Mouse (Mus musculus) spleen, postnatal 14 days (tissue): ENCODE measurements around the gene Lhx8.

Source experiments
- DNase-seq, 2 experiments: peaks; one replicate each; pipeline ENCODE4 v3.0.0; 2021 to 2022; ENCODE audit warnings: low spot score in 2 of 2

The Lhx8 gene

DNA sequence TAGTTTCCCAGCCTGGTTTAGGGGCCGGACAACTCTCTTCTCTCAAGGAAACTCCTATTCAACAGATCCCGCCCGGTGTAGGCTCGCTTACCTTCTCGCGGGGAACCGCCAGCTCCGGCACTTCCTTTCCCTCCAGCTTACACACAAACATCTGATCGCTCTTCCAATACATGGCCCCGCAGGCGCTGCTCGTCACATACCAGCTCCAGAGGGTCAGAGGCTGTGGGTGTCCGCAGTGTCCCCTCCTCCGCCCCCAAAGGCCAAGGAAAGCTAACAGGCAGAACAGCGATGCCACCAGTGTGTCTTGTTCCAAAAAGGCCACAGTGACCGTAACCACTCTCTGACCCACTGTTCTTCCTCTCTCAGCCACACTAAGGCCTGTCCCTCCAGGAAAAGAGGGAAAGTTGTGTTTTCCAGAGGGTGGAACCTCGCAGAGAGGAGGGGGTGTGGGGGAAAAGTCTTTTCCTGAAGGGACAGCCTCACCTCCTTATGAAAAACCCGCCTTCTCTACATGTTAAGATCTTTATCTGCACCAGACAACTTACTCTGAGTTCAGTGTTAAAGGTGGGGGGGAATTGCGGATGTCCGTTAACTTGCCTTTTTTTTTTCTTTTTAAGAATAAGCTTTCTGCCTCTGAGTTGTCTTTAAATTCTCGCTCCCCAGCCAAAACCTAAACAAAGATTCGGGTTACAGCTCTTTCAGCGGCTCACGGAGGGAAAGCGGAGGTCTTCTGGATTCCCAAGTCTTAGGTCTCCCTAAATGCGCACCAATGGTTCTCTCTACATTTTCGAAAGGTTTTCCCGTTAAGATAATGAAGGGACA lies at the start of gene Lhx8:
TSS of gene Lhx8 (minus strand) at position 479 of the 822 bp plus-strand sequence.
- DNase-seq = no peak

DNA sequence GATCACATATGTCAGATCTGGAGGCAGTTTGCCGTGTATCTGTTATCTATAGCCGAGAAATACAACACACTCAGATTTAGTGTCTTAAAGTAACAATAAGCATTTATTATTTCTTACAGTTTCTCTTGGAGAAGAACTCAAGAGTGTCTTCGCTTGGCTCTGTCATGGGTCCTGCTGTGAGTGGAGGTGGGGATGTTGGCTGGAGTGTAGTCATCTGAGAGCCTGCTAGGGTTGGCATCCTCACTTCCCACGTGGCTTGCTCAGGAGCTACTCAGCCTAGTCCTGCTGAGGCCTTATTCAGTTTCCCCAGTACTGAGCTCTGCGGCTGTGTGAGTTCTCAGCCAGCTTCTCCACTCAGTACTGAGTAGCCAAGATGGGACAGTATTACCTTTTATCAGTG lies 43.1 kb upstream of the Lhx8 start:
- DNase-seq = no peak

DNA sequence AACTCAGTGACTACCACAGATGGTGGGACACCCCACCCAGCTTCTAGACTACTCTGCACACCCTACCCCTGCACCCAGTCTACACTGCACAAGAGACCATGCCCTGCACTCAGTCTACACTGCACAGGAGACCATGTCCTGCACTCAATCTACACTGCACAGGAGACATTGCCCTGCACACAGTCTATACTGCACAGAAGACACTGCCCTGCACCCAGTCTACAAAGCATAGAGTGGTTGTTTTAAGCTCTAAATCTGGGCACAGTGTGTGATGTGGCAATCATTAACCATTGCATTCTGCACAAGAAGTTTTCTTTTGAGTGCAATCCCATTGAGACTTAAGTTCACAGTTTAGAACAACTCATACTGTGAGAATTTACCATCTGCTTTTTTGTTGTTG lies 42.2 kb upstream of the Lhx8 start:
- no peak for DNase-seq

DNA sequence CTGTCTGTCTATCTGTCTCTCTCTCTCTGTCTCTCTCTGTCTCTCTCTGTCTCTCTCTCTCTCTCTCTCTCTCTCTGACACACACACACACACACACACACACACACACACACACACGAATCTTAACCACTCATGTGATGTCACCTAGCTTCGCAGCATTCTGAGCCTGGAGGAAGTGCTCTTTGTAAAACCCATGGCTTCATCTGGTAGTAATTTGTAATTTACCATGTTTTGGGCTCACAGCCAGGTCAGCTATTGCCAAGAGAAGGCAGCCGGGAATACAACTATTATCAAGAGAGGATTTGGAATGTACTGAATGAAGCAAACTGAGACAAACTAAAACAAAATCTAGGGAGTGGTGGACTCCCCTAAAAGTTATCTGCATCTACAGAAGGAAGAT lies 36.9 kb upstream of the Lhx8 start:
- no peak for DNase-seq

DNA sequence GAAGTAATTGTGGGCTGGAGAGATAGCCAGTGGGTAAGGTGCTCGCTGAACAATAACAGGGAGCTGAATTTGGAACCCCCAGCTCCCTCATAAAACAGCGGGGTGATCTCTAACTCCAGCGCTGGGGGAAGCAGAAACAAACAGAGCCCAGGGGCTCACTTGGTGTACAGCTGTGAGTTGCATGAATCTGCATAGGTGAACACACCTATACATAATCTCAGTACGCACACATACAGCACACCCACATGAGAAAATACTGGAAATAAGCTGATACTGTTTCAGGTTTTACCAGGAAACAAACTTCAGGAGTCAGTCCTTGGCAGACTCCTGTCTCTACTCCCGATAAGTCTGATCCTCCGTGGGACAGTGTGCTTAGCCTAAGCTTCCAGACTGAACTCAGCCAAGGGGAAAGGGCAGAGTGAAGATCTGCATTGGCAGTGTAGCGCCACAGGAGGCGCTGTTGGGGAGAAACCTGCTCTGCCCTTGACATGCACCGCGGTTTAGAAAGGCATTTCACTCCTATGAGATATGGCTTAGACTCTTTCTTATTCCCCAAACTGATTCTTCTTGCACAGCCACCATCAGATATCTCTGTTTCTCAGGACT lies 34.2 kb upstream of the Lhx8 start:
- DNase-seq = no peak

DNA sequence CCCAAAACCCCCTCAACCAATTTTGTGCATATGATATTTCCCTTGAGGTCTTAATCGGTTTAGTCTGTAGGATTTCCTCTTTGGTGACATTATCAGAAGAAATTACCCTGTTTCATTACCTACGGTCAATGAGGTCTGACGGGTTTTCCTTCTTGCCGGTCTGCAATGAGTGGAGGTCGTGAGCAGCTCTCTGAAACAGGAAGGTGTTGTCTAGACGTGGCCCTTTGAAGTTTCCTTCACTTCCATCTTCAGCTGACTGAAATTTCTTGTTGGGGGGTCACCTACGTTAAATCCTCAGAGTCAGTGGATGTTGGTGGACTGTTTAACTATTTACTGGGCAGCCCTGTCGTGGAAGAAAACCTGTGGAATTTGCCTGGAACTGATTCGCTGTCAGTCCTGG lies 33.0 kb upstream of the Lhx8 start:
- DNase-seq = no peak

DNA sequence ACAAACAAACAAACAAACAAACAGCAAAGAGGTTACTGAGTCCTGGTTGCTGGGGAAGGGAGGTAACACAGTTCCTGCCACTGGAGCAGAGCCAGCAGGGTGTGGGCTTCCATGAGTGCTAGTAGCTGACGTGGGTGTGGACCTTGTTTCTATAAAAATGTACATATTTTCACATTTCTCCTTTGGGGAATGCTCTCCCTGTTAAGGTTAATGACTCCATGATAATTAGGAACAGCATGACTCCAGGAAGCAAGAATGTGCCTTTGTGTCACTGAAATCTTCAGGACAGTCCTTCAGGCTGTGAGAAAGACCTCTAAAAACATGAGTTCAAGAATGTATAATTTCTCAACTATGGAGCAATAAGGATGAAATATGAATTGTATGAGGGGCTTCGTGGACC lies 28.8 kb upstream of the Lhx8 start:
- no peak for DNase-seq

DNA sequence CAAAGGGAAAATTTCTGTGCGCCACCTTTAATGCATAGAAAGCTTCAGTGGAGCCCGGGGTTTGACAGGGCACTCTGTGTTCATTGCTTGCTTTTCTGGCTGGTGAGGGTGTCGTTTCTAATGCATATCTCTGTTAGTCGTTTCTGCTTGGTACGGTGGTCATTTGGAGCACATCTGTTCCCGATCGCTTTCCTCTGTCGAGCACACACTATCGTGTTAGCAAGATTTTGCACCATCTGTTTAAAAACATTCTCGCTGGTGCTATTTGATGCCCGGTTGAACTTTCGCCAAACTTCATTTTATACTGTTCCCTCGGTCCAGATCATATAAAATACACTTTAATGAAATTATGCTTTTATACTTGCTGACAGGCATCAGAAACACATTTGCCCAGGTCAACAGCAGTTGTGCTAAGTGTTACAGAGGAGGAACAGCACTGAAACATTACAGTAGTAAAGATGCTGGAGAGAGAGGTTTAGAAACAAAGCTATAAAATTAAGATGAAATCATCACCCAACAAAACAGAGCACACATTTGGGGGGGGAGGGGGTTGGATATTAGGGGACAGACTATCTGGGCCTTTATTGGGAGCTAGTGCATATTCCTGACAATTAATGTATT lies 9.9 kb upstream of the Lhx8 start:
- no peak for DNase-seq

DNA sequence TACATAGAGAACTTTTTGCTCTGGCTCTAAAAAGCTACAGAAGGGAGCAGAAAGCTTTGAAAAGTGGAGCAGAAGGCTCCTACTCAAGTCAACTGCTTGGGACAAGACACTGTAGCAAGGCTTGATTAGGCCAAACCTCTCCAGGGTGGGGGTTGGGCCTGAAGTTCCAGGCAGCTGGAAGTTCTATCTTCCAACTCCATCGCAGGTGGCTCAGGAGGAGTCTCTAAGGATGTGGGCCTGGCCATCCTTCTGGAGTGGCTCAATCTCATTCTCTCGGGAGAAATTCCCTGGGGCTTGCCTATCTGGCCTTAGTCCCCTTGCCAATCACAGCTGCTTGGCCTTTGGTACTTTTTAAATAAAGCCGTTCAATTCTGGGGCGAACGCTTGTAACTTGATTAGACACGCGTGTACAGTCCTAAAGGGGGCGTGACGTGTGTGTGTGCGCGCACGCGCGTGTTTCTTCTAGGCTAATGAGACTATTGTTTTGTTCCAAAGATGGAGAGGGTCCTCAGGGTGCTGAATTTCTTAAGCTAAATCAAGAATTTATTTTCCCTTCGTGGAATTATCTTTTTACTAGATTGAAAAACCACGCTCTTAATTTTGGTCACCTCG lies 9.3 kb upstream of the Lhx8 start:
- no peak for DNase-seq

DNA sequence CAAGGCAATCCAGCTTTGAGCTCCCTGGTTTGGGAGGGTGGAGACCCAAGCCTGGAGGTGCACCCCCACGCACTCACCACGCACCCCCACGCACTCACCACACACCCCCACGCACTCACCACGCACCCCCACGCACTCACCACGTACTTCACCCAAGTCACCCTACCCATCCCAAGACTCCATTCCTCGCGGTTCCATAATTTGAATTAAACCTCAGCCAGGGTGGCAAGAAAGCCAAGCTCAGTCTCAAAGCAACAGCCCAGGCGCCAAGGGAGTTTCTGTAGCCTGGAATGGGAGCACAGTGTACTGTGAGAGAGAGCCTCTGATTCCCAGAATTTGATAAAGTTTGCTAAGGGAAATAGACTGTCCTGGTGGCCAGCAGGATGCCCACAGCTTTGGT lies 4.3 kb upstream of the Lhx8 start:
- DNase-seq = no peak

DNA sequence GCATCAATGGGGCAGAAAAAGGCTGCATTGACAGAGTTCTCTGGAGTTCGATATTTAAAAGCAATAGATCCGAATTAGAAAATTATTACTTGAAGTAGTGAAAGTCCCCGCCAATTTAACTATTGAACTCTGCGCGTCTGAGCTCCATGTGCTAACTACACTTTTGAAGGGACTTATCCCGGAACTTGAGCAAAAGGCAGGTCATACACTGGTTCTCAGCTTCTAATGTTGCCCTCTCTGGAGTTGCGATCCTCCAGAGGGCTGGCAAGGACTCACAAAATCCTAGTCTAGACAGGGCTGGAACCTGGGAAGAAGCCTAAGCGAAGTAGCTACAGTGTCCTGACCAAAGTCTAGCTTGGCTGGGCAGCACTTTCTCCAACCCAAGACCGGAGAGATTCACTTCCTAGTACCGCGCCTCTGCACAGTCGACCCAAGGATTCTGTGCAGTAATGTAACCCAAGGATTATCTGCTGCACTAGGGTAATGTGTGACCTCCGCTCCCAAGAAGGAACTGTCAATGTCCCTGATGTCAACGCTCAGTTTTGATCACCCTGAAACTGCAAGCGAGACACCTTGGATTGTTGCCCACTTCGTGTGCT lies 3.0 kb upstream of the Lhx8 start:
- DNase-seq = no peak

DNA sequence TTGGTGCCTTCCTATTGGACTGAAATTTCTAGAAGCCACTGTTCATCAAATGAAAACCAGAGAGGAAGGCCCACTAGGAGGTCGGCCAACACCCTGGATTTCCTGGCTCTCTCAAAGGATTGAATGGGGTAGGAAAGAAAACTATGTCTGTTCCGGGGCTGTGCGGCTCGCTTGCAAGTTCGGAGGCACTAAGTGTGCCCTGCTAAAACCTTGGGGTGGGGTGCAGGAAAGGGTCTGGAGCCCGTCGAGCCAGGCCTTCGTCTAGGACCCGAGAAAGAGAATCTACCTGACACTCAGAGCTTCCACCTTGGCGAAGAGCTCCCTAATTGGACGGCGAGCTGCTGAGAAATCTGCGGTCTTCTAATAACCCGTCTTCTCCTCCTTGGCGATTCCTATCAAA lies 2.5 kb upstream of the Lhx8 start:
- DNase-seq = no peak

DNA sequence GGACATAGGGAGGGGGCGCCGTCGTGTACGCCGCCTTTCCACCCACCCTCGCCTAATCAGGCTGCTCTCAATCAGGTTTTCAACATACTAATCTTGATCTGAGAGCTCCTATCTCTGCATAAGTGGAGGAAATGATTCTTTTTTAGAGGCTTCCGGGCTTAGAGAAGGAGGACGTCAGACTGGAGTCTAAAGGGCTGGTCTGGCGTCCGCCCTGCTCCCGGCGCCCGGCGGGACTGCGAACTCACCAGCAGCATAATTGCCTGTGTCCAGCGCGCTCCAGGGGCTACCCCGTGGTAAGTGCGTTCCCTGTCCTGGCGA lies 1.7 kb upstream of the Lhx8 start:
- DNase-seq = no peak

DNA sequence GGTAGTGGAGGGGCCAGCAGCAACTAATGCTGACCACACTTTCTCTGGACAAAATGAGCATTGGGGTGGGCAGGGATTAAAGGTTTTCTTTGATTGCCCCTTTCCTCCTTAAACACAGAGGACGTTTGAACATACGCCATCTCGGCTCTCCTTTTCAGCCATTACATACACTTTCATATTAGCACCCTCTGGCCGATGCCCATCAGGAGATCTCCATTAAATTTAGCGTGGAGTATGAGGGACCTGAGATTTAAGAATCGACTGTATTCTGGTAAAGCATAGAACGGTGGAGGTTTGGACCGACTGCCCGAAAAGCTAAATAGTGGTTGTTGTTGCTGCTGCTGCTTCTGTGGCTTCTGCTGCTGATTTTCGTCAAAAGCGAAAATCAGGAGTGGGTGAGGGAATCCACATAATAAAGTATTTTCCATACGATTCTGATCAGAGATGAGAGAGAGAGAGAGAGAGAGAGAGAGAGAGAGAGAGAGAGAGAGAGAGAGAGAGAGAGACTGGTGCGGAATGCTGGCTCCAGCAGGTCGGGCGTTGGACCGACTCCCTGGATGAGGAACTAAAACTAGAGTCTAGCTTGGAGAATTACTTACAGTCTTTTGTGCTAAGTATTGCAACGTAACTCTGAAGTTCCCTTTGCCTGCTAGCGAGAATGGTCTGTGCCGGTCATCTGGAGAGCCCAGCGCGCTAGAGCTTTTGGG lies 1.2 kb upstream of the Lhx8 start:
- no peak for DNase-seq

DNA sequence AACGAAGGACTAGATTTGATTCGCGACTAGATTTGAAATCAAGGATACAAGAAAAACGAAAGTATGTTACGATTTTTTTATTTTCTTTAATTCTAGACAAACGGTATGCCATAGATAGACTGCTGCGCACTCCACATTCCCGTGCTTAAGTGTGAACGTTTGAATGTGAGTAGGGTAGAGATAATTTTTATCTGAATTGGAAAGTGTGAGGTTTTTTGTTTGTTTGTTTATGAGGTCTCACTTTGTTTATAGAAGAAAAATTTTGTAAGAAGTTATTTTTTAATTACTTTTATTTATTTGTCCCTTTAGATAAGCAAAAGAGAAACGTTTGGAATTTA lies 513 bp upstream of the Lhx8 start:
- no peak for DNase-seq

DNA sequence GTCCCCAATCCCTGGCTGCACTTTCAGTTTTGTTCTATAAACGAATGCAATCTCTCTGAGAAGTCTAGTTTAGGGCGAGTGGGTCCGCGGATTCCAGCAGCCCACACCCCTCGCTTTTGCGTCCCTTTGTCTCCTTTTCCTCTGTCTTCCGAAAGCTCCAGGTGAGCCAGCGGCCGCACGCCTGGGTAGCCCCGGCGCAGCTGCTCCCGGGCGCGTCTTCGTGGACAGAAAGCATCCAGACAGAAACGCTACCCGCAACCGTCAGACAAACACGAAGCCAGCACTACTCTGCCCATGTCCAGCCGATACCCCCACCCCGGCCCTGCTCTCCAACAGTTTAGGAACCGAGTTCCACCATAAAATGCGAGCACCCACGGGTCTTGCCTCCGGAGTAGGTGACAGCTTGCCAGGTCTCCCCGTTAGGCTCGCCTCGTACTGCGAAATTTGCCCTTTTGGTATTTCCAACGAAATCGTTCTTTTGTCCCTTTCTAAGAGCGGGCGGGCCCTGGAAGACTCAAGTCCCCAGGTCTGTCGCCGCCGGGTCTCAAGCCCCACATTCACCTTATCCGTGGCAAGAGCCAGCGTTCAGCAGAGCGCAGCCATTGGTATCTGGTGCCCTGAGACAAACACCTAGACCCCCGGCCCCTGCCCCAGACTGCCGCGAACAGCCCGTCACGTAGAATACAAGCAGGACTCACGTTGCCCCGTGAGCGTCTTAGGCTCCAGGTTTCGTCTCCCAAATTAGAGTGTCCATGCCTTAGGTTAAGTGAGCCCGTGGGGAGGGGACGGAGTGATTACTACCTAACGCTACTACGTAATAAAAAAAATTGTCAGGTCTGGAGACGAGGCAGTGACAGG lies 907 bp downstream of the Lhx8 start:
- no peak for DNase-seq

DNA sequence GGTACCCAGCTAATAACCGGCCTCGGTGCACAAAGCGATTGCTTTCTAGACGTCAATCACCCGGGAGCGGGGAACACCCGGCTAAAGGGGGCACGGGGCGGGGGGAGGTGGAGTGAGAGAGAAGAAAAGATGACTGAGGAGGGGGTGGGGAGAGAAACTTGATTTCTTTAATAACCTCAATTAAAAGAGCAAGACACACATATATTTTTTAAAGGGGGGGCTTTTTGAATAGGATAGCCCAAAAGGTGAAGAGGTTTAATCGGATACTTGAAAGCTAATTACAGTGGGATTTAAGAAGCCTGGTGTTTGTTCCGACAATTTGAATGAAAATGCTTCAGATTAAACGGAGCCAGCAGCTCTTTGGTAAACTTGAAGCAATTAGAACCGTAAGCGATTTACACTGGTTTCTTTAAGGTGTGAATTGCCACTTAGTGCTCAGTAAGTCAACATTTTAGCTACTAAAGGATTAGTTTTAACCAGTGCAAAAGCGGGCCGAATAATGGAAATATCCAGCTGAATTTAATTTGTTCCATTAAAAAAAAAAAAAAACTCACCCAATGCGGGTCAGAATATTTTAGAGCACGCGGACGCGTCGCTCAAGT lies 1.6 kb downstream of the Lhx8 start:
- no peak for DNase-seq

DNA sequence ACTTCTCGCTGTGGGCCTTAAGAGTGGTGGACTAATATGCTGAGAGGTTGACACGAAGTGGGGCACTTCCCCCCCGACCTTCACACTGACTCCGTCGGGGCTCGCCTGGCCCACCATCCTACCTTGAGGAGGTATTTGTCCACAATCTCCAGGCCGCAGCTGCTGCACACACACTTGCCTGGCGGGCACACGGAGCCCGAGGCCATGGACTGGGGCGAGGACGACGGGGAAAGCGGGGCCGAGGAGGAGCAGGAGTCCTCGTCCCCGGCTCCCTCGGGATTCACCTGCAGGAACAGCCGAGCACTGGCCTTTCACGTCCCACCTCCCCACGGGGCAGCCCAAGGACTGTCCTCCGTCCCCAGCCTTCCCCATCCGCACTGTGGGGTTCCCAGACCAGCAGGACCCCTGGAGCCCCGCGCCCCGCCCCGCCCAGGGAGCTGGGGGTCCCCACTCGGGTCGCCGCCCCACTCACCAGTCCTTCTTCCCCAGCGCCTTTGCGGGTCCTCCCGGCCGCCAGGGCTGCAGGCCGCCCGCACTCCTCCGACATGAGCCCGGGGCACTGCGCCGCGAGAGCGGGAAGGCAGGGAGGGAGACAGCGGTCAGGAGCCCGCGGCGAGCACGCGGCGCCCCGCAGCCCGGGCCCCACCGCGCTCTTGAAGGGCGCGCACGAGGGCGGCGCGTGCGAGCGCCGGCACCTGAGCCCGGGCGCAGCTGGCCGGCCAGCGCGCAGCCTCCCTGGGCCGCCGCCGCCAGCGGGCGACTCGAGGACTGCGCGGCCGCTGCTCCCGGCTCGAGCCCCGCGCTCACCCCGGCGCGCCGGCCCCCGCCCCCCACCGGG lies 2.4 kb downstream of the Lhx8 start:
- DNase-seq = no peak

DNA sequence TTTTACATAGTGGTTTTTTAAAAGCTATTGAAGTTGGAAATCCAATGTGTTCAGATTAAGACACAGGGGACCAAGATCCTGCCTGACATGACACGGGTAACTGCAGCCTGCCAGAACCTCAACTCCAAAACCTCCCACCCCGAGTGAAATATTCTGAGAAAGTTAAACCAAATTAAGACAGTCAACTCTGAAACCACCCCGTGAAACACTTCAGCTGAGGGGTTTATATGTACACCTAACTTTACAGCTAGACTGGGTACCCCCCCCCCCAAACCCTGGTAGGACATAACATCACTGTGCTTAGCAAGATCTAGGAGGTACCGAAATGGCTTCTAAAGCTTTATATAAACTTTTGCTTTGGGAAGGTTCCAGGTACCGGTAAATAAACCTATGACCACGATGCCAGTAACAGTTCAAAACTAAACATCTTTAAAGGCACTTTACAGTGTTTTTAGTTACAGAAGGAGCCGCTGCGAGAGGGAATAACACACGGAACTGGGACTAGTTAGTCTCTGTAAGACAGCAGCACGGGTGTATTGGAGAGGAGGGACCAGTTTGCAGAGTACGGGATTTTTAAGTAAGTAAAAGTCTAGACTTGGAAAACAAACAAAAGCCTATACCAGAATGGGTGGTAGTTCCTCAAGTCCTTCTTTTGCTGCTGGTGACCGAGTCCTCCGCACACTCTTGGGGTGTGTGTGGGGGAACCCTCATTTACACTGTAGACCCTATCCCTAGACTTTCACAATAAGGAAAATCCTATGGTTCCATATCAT lies 3.2 kb downstream of the Lhx8 start:
- DNase-seq = no peak
